Mouse (Mus musculus) adrenal gland, adult 8-10 months (tissue): ENCODE measurements around the gene Trak1. TPM values are rescaled to one million over a fixed set of nuclear protein-coding genes. Genes with fewer than 3 reads are reported as not detected.

ENCODE experiments used
- DNase-seq: peaks from one replicate; pipeline ENCODE4 v3.0.0; 2022
- total RNA-seq, 4 experiments: library from RNA; stranded (reverse); gene quantifications; 2 replicates each; pipeline ENCODE4 v1.2.4; 2022

Gene Trak1
- total RNA-seq, 4 experiments from 2014 or later, result 59.3 to 80.6 (median 74.3) TPM

GRCm38 (mm10) chr9:121349111-121349510, 51.8 kb downstream of the Trak1 start:
- no peak for DNase-seq

- DNase-seq, result no peak
These were observed 53.3 kb downstream of the Trak1 start for GRCm38 (mm10) chr9:121350601-121351000.

- no peak for DNase-seq
These were observed 54.2 kb downstream of the Trak1 start for GRCm38 (mm10) chr9:121351388-121352078.

- no peak for DNase-seq
These were observed 54.9 kb downstream of the Trak1 start for GRCm38 (mm10) chr9:121352131-121352606.

- DNase-seq, result no peak
These were observed 55.4 kb downstream of the Trak1 start for GRCm38 (mm10) chr9:121352726-121353125.

- DNase-seq, result no peak
These were observed 57.6 kb downstream of the Trak1 start for GRCm38 (mm10) chr9:121354792-121355390.

GRCm38 (mm10) chr9:121355431-121356141, 58.3 kb downstream of the Trak1 start:
- DNase-seq, result no peak

- DNase-seq, result no peak
These were observed 59.8 kb downstream of the Trak1 start for GRCm38 (mm10) chr9:121357102-121357501.

GRCm38 (mm10) chr9:121357582-121358275, 60.4 kb downstream of the Trak1 start:
- DNase-seq, result no peak

- no peak for DNase-seq
These were observed 61.1 kb downstream of the Trak1 start for GRCm38 (mm10) chr9:121358418-121358817.

- no peak for DNase-seq
These were observed 62.1 kb downstream of the Trak1 start for GRCm38 (mm10) chr9:121359266-121359972.

GRCm38 (mm10) chr9:121360327-121360954, 63.1 kb downstream of the Trak1 start:
- DNase-seq, result no peak

- no peak for DNase-seq
These were observed 63.7 kb downstream of the Trak1 start for GRCm38 (mm10) chr9:121361010-121361409.

- no peak for DNase-seq
These were observed 66.6 kb downstream of the Trak1 start for GRCm38 (mm10) chr9:121363932-121364331.

- peak; percentile 57 for DNase-seq
These were observed 69.0 kb downstream of the Trak1 start for GRCm38 (mm10) chr9:121366135-121366863.

- DNase-seq, result peak; percentile 48
These were observed 69.6 kb downstream of the Trak1 start for GRCm38 (mm10) chr9:121366864-121367245.

- DNase-seq, result no peak
These were observed 72.3 kb downstream of the Trak1 start for GRCm38 (mm10) chr9:121369573-121369972.

- DNase-seq, result peak; percentile 67
These were observed 74.1 kb downstream of the Trak1 start for GRCm38 (mm10) chr9:121371346-121371891.

- DNase-seq, result no peak
These were observed 74.8 kb downstream of the Trak1 start for GRCm38 (mm10) chr9:121371946-121372646.

GRCm38 (mm10) chr9:121373107-121373506, 75.8 kb downstream of the Trak1 start:
- no peak for DNase-seq
